Mouse (Mus musculus) midbrain, embryonic 12.5 days (tissue): ENCODE data around the gene Ptprb. TPM values are rescaled to one million over a fixed set of nuclear protein-coding genes. Genes with fewer than 3 reads are reported as not detected.
A peak's percentile ranks its signal among the peaks of the same experiment; 100 is the strongest.

Experiments used
- ATAC-seq: fragments of 200-750 bp; cut with Nextera tagmentation; 2 replicates; pipeline ENCODE4 v1.8.0; 2017; ENCODE audit warnings: low read depth, moderate TSS enrichment, moderate library complexity; ENCODE audit not compliant: low FRiP score
- H3K27ac ChIP-seq: fragments of 300-500 bp; sonication (generic); replicated peaks from 2 replicates; pipeline ENCODE4 v1.5.1; 2016; ENCODE audit warnings: mild to moderate bottlenecking
- H3K27me3 ChIP-seq: fragments of 300-500 bp; sonication (generic); 2 replicates; pipeline ENCODE4 v1.6.1; 2016; ENCODE audit warnings: mild to moderate bottlenecking
- H3K36me3 ChIP-seq: fragments of 300-500 bp; sonication (generic); 2 replicates; pipeline ENCODE4 v1.6.1; 2016
- H3K4me1 ChIP-seq: fragments of 300-500 bp; sonication (generic); 2 replicates; pipeline ENCODE4 v1.6.1; 2016
- H3K4me2 ChIP-seq: fragments of 300-500 bp; sonication (generic); replicated peaks from 2 replicates; pipeline ENCODE4 v1.6.1; 2016; ENCODE audit warnings: mild to moderate bottlenecking, moderate library complexity
- H3K4me3 ChIP-seq: fragments of 300-500 bp; sonication (generic); 2 replicates; pipeline ENCODE4 v1.5.1; 2016; ENCODE audit warnings: mild to moderate bottlenecking
- H3K9ac ChIP-seq: fragments of 300-500 bp; sonication (generic); replicated peaks from 2 replicates; pipeline ENCODE4 v1.6.1; 2016; ENCODE audit warnings: mild to moderate bottlenecking, moderate library complexity
- H3K9me3 ChIP-seq: fragments of 300-500 bp; sonication (generic); 2 replicates; pipeline ENCODE4 v1.6.1; 2016; ENCODE audit warnings: mild to moderate bottlenecking
- WGBS: fragments of 180-500 bp; shearing (Covaris S2); methylation state at CpG from one replicate; pipeline ENCODE4 v1.1.7; 2016; 5-methylcytosine and 5-hydroxymethylcytosine counted together
- polyA plus RNA-seq: library from polyadenylated mRNA; unstranded; fragments of >200 nt; fragmentation: Nextera tagmentation; extraction: Ambion mirVana; gene quantifications from 2 replicates; pipeline ENCODE4 v1.2.1, GENCODE M21; 2016

Gene Ptprb
- polyA plus RNA-seq, 1 experiment from 2014 or later, result 4.2 TPM

- Histone ChIP-seq H3K27ac (no peak overlapping the region), H3K4me1 (peaks cover 18% of the 10 kb centered on the region), H3K4me2 (peak overlapping the region; percentile 91), H3K36me3 (no peaks in the 10 kb centered on the region), H3K4me3 (peak overlapping the region; percentile 52), H3K9ac (peak overlapping the region; percentile 50), H3K9me3 (no peaks in the 10 kb centered on the region), H3K27me3 (peaks cover 30% of the 10 kb centered on the region)
- under 1% methylated on average over 35 of the region's 36 CpGs for WGBS
- peak; percentile 72; the same call in 1 of the 2 replicates for ATAC-seq
Measured at GRCm38 (mm10) chr10:116301258-116301657, 25.9 kb downstream of the Ptprb start.

GRCm38 (mm10) chr10:116304355-116304754 lies 29.0 kb downstream of the Ptprb start:
- no peaks in the 10 kb centered on the region for H3K9me3 ChIP-seq
- peaks cover 18% of the 10 kb centered on the region for H3K4me1 ChIP-seq
- 93% methylated on average over 4 of the region's 4 CpGs for WGBS
- no peak for ATAC-seq
- no peak overlapping the region for H3K27ac ChIP-seq
- H3K9ac ChIP-seq, result no peak overlapping the region
- peaks cover 28% of the 10 kb centered on the region for H3K27me3 ChIP-seq
- no peak overlapping the region for H3K4me2 ChIP-seq
- H3K4me3 ChIP-seq, result no peak overlapping the region
- no peaks in the 10 kb centered on the region for H3K36me3 ChIP-seq

- 75% methylated on average over 2 of the region's 2 CpGs for WGBS
- H3K4me1 ChIP-seq, result peaks cover 7% of the 10 kb centered on the region; the same call in 1 of the 2 replicates
- no peak overlapping the region for H3K27ac ChIP-seq
- no peak overlapping the region for H3K4me2 ChIP-seq
- H3K9ac ChIP-seq, result no peak overlapping the region
- ATAC-seq, result no peak
- no peaks in the 10 kb centered on the region; the same call in 1 of the 2 replicates for H3K27me3 ChIP-seq
- H3K36me3 ChIP-seq, result no peaks in the 10 kb centered on the region
- H3K4me3 ChIP-seq, result no peak overlapping the region
- H3K9me3 ChIP-seq, result no peaks in the 10 kb centered on the region
Measured at GRCm38 (mm10) chr10:116309460-116309859, 34.1 kb downstream of the Ptprb start.

GRCm38 (mm10) chr10:116310516-116311210 lies 35.3 kb downstream of the Ptprb start:
- WGBS, result 47% methylated on average over 11 of the region's 11 CpGs
- no peak for ATAC-seq
- Histone ChIP-seq H3K27me3 (no peaks in the 10 kb centered on the region; the same call in 1 of the 2 replicates), H3K4me3 (no peak overlapping the region), H3K36me3 (no peaks in the 10 kb centered on the region), H3K4me1 (peaks cover 1% of the 10 kb centered on the region; the same call in 1 of the 2 replicates), H3K9ac (no peak overlapping the region), H3K9me3 (no peaks in the 10 kb centered on the region), H3K4me2 (no peak overlapping the region), H3K27ac (no peak overlapping the region)

- H3K27ac ChIP-seq, result no peak overlapping the region
- 18% methylated on average over 12 of the region's 12 CpGs for WGBS
- H3K27me3 ChIP-seq, result no peaks in the 10 kb centered on the region
- no peaks in the 10 kb centered on the region for H3K9me3 ChIP-seq
- no peak overlapping the region for H3K4me3 ChIP-seq
- H3K4me1 ChIP-seq, result no peaks in the 10 kb centered on the region
- no peaks in the 10 kb centered on the region for H3K36me3 ChIP-seq
- no peak overlapping the region for H3K4me2 ChIP-seq
- no peak overlapping the region for H3K9ac ChIP-seq
- peak; percentile 58; the same call in 1 of the 2 replicates for ATAC-seq
Measured at GRCm38 (mm10) chr10:116319246-116319645, 43.9 kb downstream of the Ptprb start.

GRCm38 (mm10) chr10:116329086-116329485 lies 53.8 kb downstream of the Ptprb start:
- WGBS, result 28% methylated on average over 5 of the region's 5 CpGs
- Histone ChIP-seq H3K27ac (no peak overlapping the region), H3K4me2 (no peak overlapping the region), H3K36me3 (no peaks in the 10 kb centered on the region), H3K4me1 (no peaks in the 10 kb centered on the region), H3K9ac (no peak overlapping the region), H3K9me3 (no peaks in the 10 kb centered on the region), H3K27me3 (no peaks in the 10 kb centered on the region), H3K4me3 (no peak overlapping the region)
- no peak for ATAC-seq

- no peaks in the 10 kb centered on the region for H3K27me3 ChIP-seq
- no peaks in the 10 kb centered on the region for H3K4me1 ChIP-seq
- H3K4me3 ChIP-seq, result peak overlapping the region; percentile 18; the same call in 1 of the 2 replicates
- no peak overlapping the region for H3K9ac ChIP-seq
- no peaks in the 10 kb centered on the region for H3K9me3 ChIP-seq
- peak overlapping the region; percentile 44 for H3K4me2 ChIP-seq
- H3K27ac ChIP-seq, result no peak overlapping the region
- ATAC-seq, result 0 out of 2 replicates have a peak, but pooled peaks have one; percentile 47
- H3K36me3 ChIP-seq, result no peaks in the 10 kb centered on the region
- WGBS, result 15% methylated on average over 5 of the region's 5 CpGs
Measured at GRCm38 (mm10) chr10:116330458-116330857, 55.1 kb downstream of the Ptprb start.

GRCm38 (mm10) chr10:116330961-116331510 lies 55.7 kb downstream of the Ptprb start:
- Histone ChIP-seq H3K27me3 (no peaks in the 10 kb centered on the region), H3K27ac (no peak overlapping the region), H3K9me3 (no peaks in the 10 kb centered on the region), H3K9ac (0 out of 2 replicates have a peak overlapping the region, but pooled peaks have one; percentile 20), H3K4me3 (peak overlapping the region; percentile 18; the same call in 1 of the 2 replicates), H3K4me2 (peak overlapping the region; percentile 44), H3K4me1 (no peaks in the 10 kb centered on the region), H3K36me3 (no peaks in the 10 kb centered on the region)
- 24% methylated on average over 23 of the region's 23 CpGs for WGBS
- ATAC-seq, result 0 out of 2 replicates have a peak, but pooled peaks have one; percentile 34

GRCm38 (mm10) chr10:116333666-116334065 lies 58.3 kb downstream of the Ptprb start:
- H3K4me2 ChIP-seq, result no peak overlapping the region
- no peak for ATAC-seq
- H3K36me3 ChIP-seq, result no peaks in the 10 kb centered on the region
- H3K9ac ChIP-seq, result no peak overlapping the region
- no peak overlapping the region for H3K4me3 ChIP-seq
- H3K4me1 ChIP-seq, result no peaks in the 10 kb centered on the region
- H3K9me3 ChIP-seq, result no peaks in the 10 kb centered on the region
- no peaks in the 10 kb centered on the region for H3K27me3 ChIP-seq
- no peak overlapping the region for H3K27ac ChIP-seq
- 38% methylated on average over 16 of the region's 16 CpGs for WGBS

- no peaks in the 10 kb centered on the region for H3K4me1 ChIP-seq
- no peak overlapping the region for H3K27ac ChIP-seq
- WGBS, result 92% methylated on average over 7 of the region's 7 CpGs
- no peak overlapping the region for H3K4me2 ChIP-seq
- no peaks in the 10 kb centered on the region for H3K9me3 ChIP-seq
- ATAC-seq, result no peak
- H3K27me3 ChIP-seq, result no peaks in the 10 kb centered on the region
- no peak overlapping the region for H3K9ac ChIP-seq
- no peak overlapping the region for H3K4me3 ChIP-seq
- H3K36me3 ChIP-seq, result no peaks in the 10 kb centered on the region
Measured at GRCm38 (mm10) chr10:116334120-116334519, 58.8 kb downstream of the Ptprb start.

- Histone ChIP-seq H3K27ac (no peak overlapping the region), H3K4me3 (no peak overlapping the region), H3K9me3 (no peaks in the 10 kb centered on the region), H3K36me3 (no peaks in the 10 kb centered on the region), H3K27me3 (no peaks in the 10 kb centered on the region), H3K4me1 (no peaks in the 10 kb centered on the region), H3K4me2 (no peak overlapping the region), H3K9ac (no peak overlapping the region)
- 93% methylated on average over 7 of the region's 7 CpGs for WGBS
- no peak for ATAC-seq
Measured at GRCm38 (mm10) chr10:116335328-116335727, 60.0 kb downstream of the Ptprb start.

- Histone ChIP-seq H3K9ac (no peak overlapping the region), H3K36me3 (no peaks in the 10 kb centered on the region), H3K4me3 (no peak overlapping the region), H3K4me2 (no peak overlapping the region), H3K9me3 (no peaks in the 10 kb centered on the region), H3K27me3 (no peaks in the 10 kb centered on the region), H3K27ac (no peak overlapping the region), H3K4me1 (no peaks in the 10 kb centered on the region)
- WGBS, result 90% methylated on average over 12 of the region's 12 CpGs
- ATAC-seq, result no peak
Measured at GRCm38 (mm10) chr10:116341194-116341593, 65.9 kb downstream of the Ptprb start.
